8 mouse cellular contexts compared by ENCODE assay signal in genomic region chr2:51934574-51935334, GRCm38 (mm10). TPM values are rescaled to one million over a fixed set of nuclear protein-coding genes. Genes with fewer than 3 reads are reported as not detected.
DNase-seq lines count a peak whose midpoint lies in the region; ATAC-seq lines count a peak whose summit lies in the region.

Gene Rbm43, minus strand, starts transcription at chr2:51935163.

- DNase-seq in adrenal gland, postnatal 10 days: peak; percentile 83
- peak; percentile 77 for DNase-seq in embryo, embryonic 9.5 days (ENCODE audit: extremely low spot score)
- DNase-seq in gastrocnemius, postnatal 36 days: peak; percentile 49 to 67
- peak; percentile 67 to 74 for DNase-seq in left cerebral cortex, postnatal 25 days (ENCODE audit: low spot score in 2 of 2)
- peak; percentile 62 for DNase-seq in mesoderm, embryonic 11.5 days (ENCODE audit: low read depth, low spot score)
- DNase-seq in right cerebral cortex, postnatal 36 days (ENCODE audit: low spot score in 2 of 2): peak; percentile 51 to 61
- peak; percentile 69 to 79 for DNase-seq in urinary bladder, postnatal 4 days (ENCODE audit: low spot score in 2 of 2)

- peak within 1 kb of the TSS; percentile 66 for H3K9ac ChIP-seq in intestine, embryonic 15.5 days

- peak; percentile 86 for ATAC-seq in intestine, embryonic 15.5 days

- H3K27ac ChIP-seq in intestine, embryonic 15.5 days: peak within 1 kb of the TSS; percentile 58

- H3K4me1 ChIP-seq in intestine, embryonic 15.5 days (replicated peaks): 0 out of 2 replicates have a peak, but pooled peaks cover 2% of the 10 kb centered on the region

- H3K9me3 ChIP-seq in intestine, embryonic 15.5 days: no peaks in the 10 kb centered on the region

- H3K4me2 ChIP-seq in intestine, embryonic 15.5 days (replicated peaks): peak within 1 kb of the TSS; percentile 90

- 1% methylated on average over 48 of the region's 48 CpGs for WGBS in intestine, embryonic 15.5 days

- H3K4me3 ChIP-seq in intestine, embryonic 15.5 days (replicated peaks): peak within 1 kb of the TSS; percentile 67

- no peaks in the 10 kb centered on the region for H3K36me3 ChIP-seq in intestine, embryonic 15.5 days

- intact Hi-C loops in gastrocnemius, postnatal 36 days (cut with DNase I): no loop called here
- intact Hi-C loops in left cerebral cortex, postnatal 25 days (cut with DNase I): loop anchor here (1.0 kb wide), 1 partner anchor 138 kb away; the partner anchor contains the start of gene Rif1

- H3K27me3 ChIP-seq in intestine, embryonic 15.5 days (replicated peaks): no peaks in the 10 kb centered on the region

RNA-seq across cellular contexts. Expression of gene Rbm43, which starts in this region (rescaled TPM):
- 10 to 100 TPM; 14.7 to 18.1 TPM for total RNA-seq in adrenal gland, postnatal 10 days (2021)
- 1 to 10 TPM; 1.3 to 1.8 TPM for total RNA-seq in gastrocnemius, postnatal 36 days (2021)
- polyA plus RNA-seq in intestine, embryonic 15.5 days (2015; fragmentation: Nextera tagmentation; extraction: Ambion mirVana): 10.8 TPM in 2 replicates
- 10 to 100 TPM; 15.2 to 16.5 TPM for total RNA-seq in left cerebral cortex, postnatal 25 days (2021)

Comparison
In these comparisons a context has a peak if more than half of its experiments do, and no peak if none do; other contexts are left out.
1. Peak in every context shown above with its lines: DNase-seq, ATAC-seq, H3K4me3 ChIP-seq and H3K27ac ChIP-seq.
2. RNA of gene Rbm43 (total RNA-seq): 14.7 to 18.1 TPM in adrenal gland, postnatal 10 days and 15.2 to 16.5 TPM in left cerebral cortex, postnatal 25 days; 1.3 to 1.8 TPM in gastrocnemius, postnatal 36 days; every median in the first group is over 4 times any median in the second.